Mouse (Mus musculus): ENCODE measurements around the gene Popdc2. TPM values are rescaled to one million over a fixed set of nuclear protein-coding genes. Genes with fewer than 3 reads are reported as not detected.

Popdc2 gene
- polyA plus RNA-seq, 1 experiment from 2014 or later: 5.7 TPM

DNA sequence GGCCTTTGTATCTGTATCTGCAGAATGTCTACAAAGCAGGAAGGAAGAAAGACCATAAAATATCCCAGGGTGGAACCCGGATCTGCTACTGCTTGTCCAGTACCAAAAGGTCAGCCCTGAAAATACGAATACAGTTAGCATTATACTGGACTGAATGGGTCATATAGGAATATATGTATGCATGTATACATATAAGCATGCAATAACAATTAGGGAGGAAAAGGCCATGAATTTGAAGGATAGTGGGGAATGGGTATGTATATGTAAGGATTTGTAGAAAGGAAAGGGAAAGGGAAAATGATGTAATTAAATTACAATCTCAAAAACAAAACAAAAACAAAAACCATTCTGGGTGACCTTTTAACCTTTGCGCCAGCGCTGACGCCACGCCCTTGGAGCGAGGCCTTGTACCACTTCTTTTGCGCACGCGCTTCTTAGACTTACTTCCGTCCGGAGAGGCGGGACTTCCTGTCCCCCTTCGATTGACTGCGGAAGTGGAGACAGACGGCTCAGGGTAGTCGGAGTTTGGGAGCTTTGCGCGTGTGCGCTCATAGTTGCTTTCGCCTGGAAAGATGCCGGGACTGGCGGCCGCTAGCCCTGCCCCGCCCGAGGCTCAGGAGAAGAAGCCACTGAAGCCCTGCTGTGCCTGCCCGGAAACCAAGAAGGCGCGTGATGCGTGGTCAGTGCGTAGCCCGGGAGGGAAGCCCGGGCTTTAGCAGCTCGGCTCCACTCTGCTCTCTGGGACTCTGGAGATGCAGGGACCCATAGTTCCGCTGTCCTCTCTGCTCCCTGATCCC lies 15.3 kb upstream of the Popdc2 start, which contains the start of the genes Cox17 and Gm21987:
Gene Cox17, plus strand, starts transcription at position 463 of the 797 bp plus-strand sequence.
Gene Gm21987, plus strand, starts transcription at position 512 of the 797 bp plus-strand sequence.
- H3K4me1 ChIP-seq: peaks cover 22% of the 10 kb centered on the region
- peak within 1 kb of the TSS; percentile 86 for H3K9ac ChIP-seq
- H3K9me3 ChIP-seq (replicated peaks): no peaks in the 10 kb centered on the region
- no peaks in the 10 kb centered on the region for H3K27me3 ChIP-seq
- peak within 1 kb of the TSS; percentile 90 for H3K4me3 ChIP-seq (replicated peaks)
- peak within 1 kb of the TSS; percentile 63 for H3K4me2 ChIP-seq
- H3K36me3 ChIP-seq: peaks cover 28% of the 10 kb centered on the region
- H3K27ac ChIP-seq: peak within 1 kb of the TSS; percentile 96
- peak; percentile 97 for ATAC-seq (replicated peaks; ENCODE audit: low FRiP score)
- WGBS: 3% methylated on average over 35 of the region's 35 CpGs

DNA sequence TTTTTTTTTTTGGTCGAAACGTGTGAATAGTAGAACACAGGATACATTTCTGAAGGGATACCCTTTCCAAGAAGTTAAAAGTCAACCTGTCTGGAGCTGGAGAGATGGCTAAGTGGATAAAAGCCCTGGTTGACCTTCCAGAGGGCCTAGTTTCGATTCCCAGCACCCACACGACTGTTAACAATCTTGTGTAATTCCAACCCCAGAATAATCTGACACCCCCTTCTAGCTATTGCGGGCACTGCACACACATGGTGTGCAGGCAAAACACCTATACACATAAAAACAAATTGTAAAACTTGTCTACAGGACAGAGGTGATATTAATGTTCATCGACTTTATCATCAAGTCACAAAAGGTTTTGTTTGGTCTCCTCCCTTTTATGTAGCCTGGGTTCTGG lies 14.4 kb upstream of the Popdc2 start:
- ATAC-seq (replicated peaks; ENCODE audit: low FRiP score): no peak
- H3K36me3 ChIP-seq: peaks cover 34% of the 10 kb centered on the region
- H3K4me3 ChIP-seq (replicated peaks): peak overlapping the region; percentile 90
- peak overlapping the region; percentile 86; the same call in 1 of the 2 replicates for H3K9ac ChIP-seq
- H3K27ac ChIP-seq: no peak overlapping the region
- no peaks in the 10 kb centered on the region for H3K27me3 ChIP-seq
- peaks cover 19% of the 10 kb centered on the region for H3K4me1 ChIP-seq
- H3K4me2 ChIP-seq: peak overlapping the region; percentile 63
- H3K9me3 ChIP-seq (replicated peaks): no peaks in the 10 kb centered on the region
- WGBS: 62% methylated on average over 6 of the region's 6 CpGs

DNA sequence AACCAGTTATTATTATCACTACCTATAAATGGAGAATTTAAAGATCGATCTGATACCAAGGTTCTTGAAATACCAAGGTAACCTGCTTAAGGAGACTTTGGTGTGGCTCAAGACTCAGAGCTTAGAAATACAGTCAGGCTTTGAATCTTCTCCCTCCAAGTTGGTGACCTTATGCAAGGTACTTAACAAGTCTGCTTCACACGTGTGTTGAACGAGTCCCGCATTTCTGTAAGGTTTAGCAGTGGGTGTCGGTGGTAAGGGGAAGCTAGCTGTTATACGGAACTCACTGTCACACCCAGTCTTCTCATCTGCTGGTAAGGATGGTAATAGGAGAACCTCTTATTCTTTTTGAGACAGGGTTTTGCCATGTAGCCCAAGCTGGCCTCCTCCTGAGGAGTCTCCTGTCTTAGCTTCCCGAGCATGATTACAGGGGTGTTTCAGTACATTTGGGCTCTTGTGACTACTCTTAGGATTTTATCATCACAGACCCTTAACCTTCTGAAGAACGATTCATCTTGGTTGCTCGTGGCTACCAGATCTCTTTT lies 13.7 kb upstream of the Popdc2 start:
- Histone ChIP-seq H3K9me3 (replicated peaks) (no peaks in the 10 kb centered on the region), H3K9ac (no peak overlapping the region), H3K36me3 (peaks cover 38% of the 10 kb centered on the region), H3K27ac (no peak overlapping the region), H3K4me2 (peak overlapping the region; percentile 63; the same call in 1 of the 2 replicates), H3K4me1 (peaks cover 19% of the 10 kb centered on the region), H3K27me3 (no peaks in the 10 kb centered on the region), H3K4me3 (replicated peaks) (no peak overlapping the region)
- 85% methylated on average over 9 of the region's 9 CpGs for WGBS
- no peak for ATAC-seq (replicated peaks; ENCODE audit: low FRiP score)

DNA sequence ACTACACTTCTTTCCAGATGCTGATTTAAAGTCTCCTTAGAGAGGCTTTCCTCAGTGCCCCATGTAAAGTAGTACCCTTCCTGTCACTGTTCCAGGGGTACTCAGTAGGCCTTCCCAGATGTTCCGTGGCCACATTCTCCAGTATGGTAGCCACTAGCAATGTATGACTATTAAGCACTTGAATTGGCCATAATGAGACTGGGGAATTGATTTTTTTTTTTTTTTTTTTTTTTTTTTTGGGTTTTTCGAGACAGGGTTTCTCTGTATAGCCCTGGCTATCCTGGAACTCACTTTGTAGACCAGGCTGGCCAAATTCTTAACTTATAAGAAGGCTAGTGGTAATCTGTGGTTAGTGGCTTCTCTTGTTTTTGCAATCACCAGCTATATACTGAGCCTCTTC lies 12.1 kb upstream of the Popdc2 start:
- Histone ChIP-seq H3K4me3 (replicated peaks) (no peak overlapping the region), H3K4me1 (peaks cover 16% of the 10 kb centered on the region), H3K9me3 (replicated peaks) (no peaks in the 10 kb centered on the region), H3K36me3 (peaks cover 43% of the 10 kb centered on the region), H3K9ac (no peak overlapping the region), H3K27ac (no peak overlapping the region), H3K4me2 (no peak overlapping the region), H3K27me3 (no peaks in the 10 kb centered on the region)
- WGBS: 87% methylated on average over 2 of the region's 2 CpGs
- no peak for ATAC-seq (replicated peaks; ENCODE audit: low FRiP score)

DNA sequence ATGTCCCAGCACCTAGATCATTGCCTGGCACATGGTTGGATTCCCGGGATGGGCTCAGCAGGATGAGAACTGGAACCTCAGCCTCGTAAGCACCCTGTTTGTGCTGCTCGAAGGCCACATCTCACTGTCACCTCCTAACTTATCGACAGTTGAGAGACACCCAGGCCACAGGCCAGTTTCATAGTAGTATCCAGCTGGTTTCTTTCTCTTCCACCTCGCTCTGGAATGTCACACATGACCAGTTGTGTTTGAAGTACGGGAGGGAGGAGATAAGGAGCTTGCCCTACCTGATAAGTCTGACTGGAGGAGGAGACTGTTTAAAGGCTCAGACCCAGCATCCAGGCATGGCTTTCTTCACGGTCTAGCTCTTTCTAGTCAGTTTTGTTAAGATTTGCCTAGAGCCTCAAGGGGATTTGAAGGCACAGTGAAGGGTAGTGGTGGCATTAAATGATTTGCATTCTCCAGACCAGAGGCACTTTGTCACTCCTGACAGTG lies 11.6 kb upstream of the Popdc2 start:
- H3K4me2 ChIP-seq: no peak overlapping the region
- H3K9me3 ChIP-seq (replicated peaks): no peaks in the 10 kb centered on the region
- WGBS: 68% methylated on average over 7 of the region's 7 CpGs
- H3K27ac ChIP-seq: no peak overlapping the region
- ATAC-seq (replicated peaks; ENCODE audit: low FRiP score): no peak
- H3K36me3 ChIP-seq: peaks cover 43% of the 10 kb centered on the region
- H3K9ac ChIP-seq: no peak overlapping the region
- H3K27me3 ChIP-seq: no peaks in the 10 kb centered on the region
- no peak overlapping the region for H3K4me3 ChIP-seq (replicated peaks)
- H3K4me1 ChIP-seq: peaks cover 12% of the 10 kb centered on the region

DNA sequence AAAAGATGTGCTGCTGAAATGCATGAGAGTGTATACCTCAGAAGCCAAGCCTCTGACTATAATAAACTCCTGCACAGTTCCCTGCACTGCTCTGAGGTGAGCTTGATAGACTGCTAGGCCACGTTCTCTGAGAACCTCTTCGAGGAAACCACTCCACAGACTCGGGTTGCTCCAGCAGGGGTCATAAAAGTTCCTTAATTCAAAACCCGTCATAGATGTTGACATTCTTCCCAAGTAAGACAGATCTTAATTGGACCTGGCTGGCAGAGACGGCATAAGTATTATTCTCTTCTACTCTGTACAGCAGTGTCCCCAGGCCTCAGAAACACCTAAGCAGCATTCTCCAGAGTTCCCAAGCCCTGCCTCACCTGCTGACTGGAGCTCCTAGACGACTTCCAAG lies 11.1 kb upstream of the Popdc2 start:
- no peaks in the 10 kb centered on the region for H3K9me3 ChIP-seq (replicated peaks)
- WGBS: 73% methylated on average over 6 of the region's 6 CpGs
- no peak overlapping the region for H3K4me3 ChIP-seq (replicated peaks)
- no peak overlapping the region for H3K27ac ChIP-seq
- no peaks in the 10 kb centered on the region for H3K27me3 ChIP-seq
- no peak overlapping the region for H3K9ac ChIP-seq
- no peak overlapping the region for H3K4me2 ChIP-seq
- peaks cover 43% of the 10 kb centered on the region for H3K36me3 ChIP-seq
- H3K4me1 ChIP-seq: peaks cover 11% of the 10 kb centered on the region
- no peak for ATAC-seq (replicated peaks; ENCODE audit: low FRiP score)

DNA sequence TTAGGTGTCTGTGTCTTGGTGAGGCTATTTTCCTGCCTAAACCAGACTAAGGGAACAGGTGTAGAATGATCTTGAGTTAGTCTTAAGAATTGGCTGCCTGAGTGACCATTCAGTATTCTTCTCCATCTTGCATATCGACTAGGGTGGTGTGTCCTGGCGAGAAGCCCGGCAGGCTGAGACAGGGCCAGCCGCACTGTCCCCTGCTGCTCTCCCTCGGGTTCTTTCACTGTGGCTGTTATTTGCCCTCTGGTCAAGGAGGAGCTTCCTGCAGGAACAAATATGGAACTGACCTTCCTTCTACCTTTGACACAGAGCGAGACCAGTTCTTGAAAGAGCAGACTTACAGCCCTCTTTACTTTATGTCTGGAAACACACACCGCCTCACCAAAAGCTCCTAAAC lies 10.0 kb upstream of the Popdc2 start:
- Histone ChIP-seq H3K27ac (no peak overlapping the region), H3K4me3 (replicated peaks) (no peak overlapping the region)

DNA sequence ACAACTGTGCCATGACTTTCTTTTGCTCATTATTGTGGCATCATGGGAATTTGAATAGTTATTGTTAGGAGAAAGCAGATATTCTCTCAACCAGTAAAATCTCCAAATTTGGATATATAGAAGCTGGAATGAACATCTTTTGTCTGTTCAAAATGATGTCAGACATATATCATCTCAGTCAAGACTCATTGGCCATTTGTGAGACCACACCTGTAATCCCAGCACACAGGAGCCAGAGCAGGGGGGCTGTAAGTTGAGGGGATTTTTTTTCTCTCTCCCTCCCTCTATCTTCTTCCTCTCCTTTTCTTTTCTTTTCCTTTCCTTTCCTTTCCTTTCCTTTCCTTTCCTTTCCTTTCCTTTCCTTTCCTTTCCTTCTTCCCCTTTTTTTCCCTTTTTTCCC lies 9.2 kb upstream of the Popdc2 start:
- no peak overlapping the region for H3K4me3 ChIP-seq (replicated peaks)
- no peak for ATAC-seq (replicated peaks; ENCODE audit: low FRiP score)

More for the DNA sequence above, 10.0 kb upstream of the Popdc2 start:
- H3K4me1 ChIP-seq: peaks cover 11% of the 10 kb centered on the region
- H3K4me2 ChIP-seq: no peak overlapping the region
- WGBS: 86% methylated on average over 7 of the region's 7 CpGs
- no peaks in the 10 kb centered on the region for H3K27me3 ChIP-seq
- no peak for ATAC-seq (replicated peaks; ENCODE audit: low FRiP score)
- H3K36me3 ChIP-seq: peaks cover 49% of the 10 kb centered on the region
- H3K9me3 ChIP-seq (replicated peaks): no peaks in the 10 kb centered on the region
- no peak overlapping the region for H3K9ac ChIP-seq

DNA sequence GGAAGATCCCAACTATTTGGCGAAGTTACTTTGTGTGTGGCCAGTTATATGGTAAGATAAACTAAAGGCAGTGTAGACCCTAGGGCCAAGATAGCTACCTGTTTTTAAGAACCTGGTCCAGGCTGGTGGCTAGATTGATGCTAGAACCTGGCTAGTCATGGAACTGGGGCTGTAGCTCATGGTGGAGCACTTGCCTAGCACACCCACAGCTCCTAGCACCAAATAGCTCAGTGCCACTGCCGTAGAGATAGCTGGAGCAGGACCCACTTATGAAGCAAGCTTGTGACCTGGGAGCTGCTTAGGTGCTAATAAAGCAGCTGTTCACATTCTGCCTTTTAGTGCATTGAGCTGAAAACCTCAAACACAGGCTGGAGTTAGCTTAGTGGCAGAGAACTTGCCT lies 8.4 kb upstream of the Popdc2 start:
- Histone ChIP-seq H3K4me2 (no peak overlapping the region), H3K9me3 (replicated peaks) (no peaks in the 10 kb centered on the region), H3K27ac (no peak overlapping the region), H3K27me3 (no peaks in the 10 kb centered on the region), H3K4me3 (replicated peaks) (no peak overlapping the region), H3K36me3 (peaks cover 49% of the 10 kb centered on the region), H3K4me1 (no peaks in the 10 kb centered on the region), H3K9ac (no peak overlapping the region)
- ATAC-seq (replicated peaks; ENCODE audit: low FRiP score): no peak
- WGBS: 95% methylated on average over 2 of the region's 2 CpGs

More for the DNA sequence above, 9.2 kb upstream of the Popdc2 start:
- no peak overlapping the region for H3K4me2 ChIP-seq
- H3K27ac ChIP-seq: no peak overlapping the region
- H3K9ac ChIP-seq: no peak overlapping the region
- H3K4me1 ChIP-seq: peaks cover 6% of the 10 kb centered on the region
- no peaks in the 10 kb centered on the region for H3K27me3 ChIP-seq
- peaks cover 49% of the 10 kb centered on the region for H3K36me3 ChIP-seq
- H3K9me3 ChIP-seq (replicated peaks): no peaks in the 10 kb centered on the region

DNA sequence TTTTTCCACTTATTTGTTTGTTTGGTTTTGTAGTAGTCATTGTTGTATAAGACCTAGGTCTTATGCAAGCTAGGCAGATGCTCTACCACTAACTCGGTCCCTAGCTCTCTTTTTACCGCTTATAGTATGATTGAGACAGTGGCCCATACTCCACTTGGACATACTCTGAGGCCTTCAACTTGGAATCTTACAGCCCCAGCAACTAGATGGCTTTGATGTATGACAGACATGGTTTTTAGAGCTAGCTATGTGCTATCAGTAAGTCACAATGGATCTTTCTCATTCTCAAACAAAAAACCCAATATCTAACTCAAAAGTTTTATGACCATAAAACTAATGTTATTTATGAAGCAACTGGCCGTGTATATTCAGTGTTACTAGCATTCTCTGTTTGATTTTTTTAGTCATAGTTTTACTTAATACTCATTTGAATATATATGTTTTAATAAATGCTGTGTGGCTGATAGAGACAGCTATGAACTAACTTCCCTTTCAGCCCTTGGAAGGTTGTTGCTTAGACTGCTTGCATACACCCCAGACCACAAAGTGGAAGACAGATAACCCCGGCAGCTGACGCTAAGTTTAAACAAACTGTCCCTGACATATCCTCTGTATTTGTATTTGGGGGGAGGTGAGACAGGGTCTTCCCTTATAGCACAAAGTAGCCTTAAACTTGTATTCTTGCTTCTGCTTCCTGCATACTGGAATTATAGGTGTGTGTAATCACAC lies 7.7 kb upstream of the Popdc2 start:
- Histone ChIP-seq H3K4me3 (replicated peaks) (no peak overlapping the region), H3K4me1 (no peaks in the 10 kb centered on the region), H3K36me3 (peaks cover 43% of the 10 kb centered on the region), H3K27ac (no peak overlapping the region), H3K27me3 (no peaks in the 10 kb centered on the region), H3K9ac (no peak overlapping the region), H3K9me3 (replicated peaks) (no peaks in the 10 kb centered on the region), H3K4me2 (no peak overlapping the region)
- ATAC-seq (replicated peaks; ENCODE audit: low FRiP score): no peak
- 88% methylated on average over 5 of the region's 5 CpGs for WGBS

DNA sequence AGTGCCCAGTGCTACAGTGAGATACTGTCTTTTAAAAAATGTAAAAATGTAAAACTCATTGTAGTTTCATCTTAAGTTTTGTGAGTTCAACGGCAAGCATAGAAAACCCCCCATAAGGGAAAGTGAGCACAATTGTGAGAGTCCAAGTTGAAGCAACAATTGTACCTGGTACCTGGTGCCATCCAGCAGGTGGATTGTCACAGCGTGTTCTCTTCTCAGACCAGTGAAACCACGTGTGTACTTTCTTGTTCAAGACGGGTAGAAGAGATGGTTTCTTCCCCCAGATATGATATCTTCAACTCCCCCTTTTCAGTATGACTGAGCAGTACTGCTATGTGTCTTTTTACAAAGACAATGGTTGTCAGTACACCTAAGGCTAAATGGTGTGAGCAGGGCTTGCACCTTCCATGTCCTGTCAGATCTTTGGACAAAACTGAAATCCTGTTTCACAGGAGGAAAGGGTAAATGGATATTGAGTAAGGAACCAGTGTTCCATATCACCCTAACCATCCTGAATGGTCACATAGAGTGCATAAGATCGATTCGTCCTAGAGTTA lies 3.7 kb upstream of the Popdc2 start:
- Histone ChIP-seq H3K27me3 (no peaks in the 10 kb centered on the region), H3K9ac (no peak overlapping the region), H3K9me3 (replicated peaks) (no peaks in the 10 kb centered on the region), H3K27ac (no peak overlapping the region), H3K4me1 (peaks cover 9% of the 10 kb centered on the region; the same call in 1 of the 2 replicates), H3K4me3 (replicated peaks) (no peak overlapping the region), H3K36me3 (peaks cover 11% of the 10 kb centered on the region; the same call in 1 of the 2 replicates), H3K4me2 (no peak overlapping the region)
- 90% methylated on average over 6 of the region's 6 CpGs for WGBS
- ATAC-seq (replicated peaks; ENCODE audit: low FRiP score): no peak

Measured in kidney, embryonic 15.5 days (tissue).